Mouse (Mus musculus) liver, postnatal 0 days (tissue): Measurements from ENCODE around the gene Nr1h2.

ENCODE experiments used
- CTCF ChIP-seq: sonication (generic); IDR thresholded peaks from 2 replicates; pipeline ENCODE4 v1.5.1; 2016; ENCODE audit warnings: antibody characterized with exemption, low read depth
- EP300 ChIP-seq: IDR thresholded peaks from 2 replicates; pipeline ENCODE4 v1.6.1; 2016; ENCODE audit warnings: antibody characterized with exemption, low read depth, mild to moderate bottlenecking

- no peak for TF ChIP-seq CTCF
- TF ChIP-seq EP300, result no peak
These were observed 3.9 kb upstream of the Nr1h2 start for GRCm38 (mm10) chr7:44557629-44558028.
